Mouse (Mus musculus): ENCODE results near the gene Dusp8. TPM values are rescaled to one million over a fixed set of nuclear protein-coding genes. Genes with fewer than 3 reads are reported as not detected.
A peak's percentile ranks its signal among the peaks of the same experiment; 100 is the strongest.

Gene Dusp8
- total RNA-seq, 2 experiments from 2014 or later, result 16.8 to 17.3 TPM

GRCm38 (mm10) chr7:142050536-142050935, 45.1 kb downstream of the Dusp8 start:
- no peak for DNase-seq

DNA sequence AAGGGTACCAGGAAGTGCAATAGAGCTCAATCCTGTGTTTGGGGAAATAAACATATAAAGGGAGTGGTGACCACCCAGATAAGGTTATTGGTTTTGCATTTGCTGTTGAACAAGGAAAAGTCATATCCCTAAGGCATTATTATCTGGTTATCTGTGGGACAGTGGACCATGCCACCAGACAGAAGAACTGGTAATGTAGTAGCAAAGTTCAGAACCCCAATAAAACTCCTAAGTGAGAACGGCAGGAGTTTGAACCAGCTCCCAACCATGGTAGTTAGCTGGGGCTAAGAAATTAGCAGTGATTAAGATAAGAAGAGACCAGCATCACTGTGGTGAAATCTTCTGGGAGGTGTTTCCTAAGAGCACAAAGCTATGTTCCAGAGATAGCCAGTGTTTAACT, 49.7 kb downstream of the Dusp8 start:
- DNase-seq, result no peak

- DNase-seq, result no peak
Observed at GRCm38 (mm10) chr7:142045344-142045743, 50.3 kb downstream of the Dusp8 start.

- DNase-seq, result no peak
Observed at GRCm38 (mm10) chr7:142040756-142041155, 54.9 kb downstream of the Dusp8 start.

- peak; percentile 14 for DNase-seq
Observed at GRCm38 (mm10) chr7:142037553-142038170, 58.0 kb downstream of the Dusp8 start.

DNA sequence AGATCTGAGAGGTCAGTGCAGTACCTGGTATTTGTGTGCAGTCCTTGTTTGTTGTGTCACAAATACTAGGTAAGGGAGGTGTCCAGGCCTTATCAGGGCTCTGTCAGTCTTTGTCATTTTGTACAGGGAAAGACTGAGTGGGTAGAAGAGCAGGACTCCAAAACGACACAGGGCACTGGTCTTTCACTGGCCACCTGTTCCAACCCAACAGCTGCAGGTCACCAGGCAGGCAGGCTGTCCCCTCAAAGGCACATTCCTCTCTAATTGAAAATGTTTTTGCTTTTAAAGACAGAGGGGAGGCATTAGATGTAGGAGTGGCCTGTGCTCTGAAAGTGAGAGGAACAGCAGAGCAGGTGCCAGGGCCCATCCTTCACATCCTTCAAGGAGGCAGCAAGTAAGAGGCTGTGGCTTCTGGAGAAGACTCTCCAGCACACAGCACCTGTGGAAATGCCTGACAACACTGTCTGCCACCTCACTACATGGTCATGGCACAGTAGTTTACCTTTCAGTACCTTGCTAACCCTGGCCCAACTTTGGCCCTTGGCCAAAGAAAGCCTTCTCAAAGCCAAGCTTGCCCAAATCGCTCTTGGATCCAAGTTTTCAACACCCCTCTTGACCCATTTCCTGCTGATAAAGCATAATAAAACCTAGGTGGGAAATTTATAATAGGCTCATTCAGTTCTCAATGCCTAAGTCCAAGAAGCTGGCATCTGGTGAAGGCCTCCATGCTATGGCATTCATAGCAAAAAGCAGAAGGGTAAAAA, 60.4 kb downstream of the Dusp8 start:
- peak; percentile 18 for DNase-seq

- peak; percentile 48 for DNase-seq
Observed at GRCm38 (mm10) chr7:142034198-142034597, 61.4 kb downstream of the Dusp8 start.

- DNase-seq, result no peak
Observed at GRCm38 (mm10) chr7:142030073-142030472, 65.6 kb downstream of the Dusp8 start.

Other genes starting within 250 kb of the Dusp8 start
- gene Tollip, start 177.3 kb downstream of the Dusp8 start, total RNA-seq (2021), result 10 to 100 TPM; 28.9 to 29.3 TPM
- gene Brsk2, start 146.1 kb downstream of the Dusp8 start, total RNA-seq (2021), result 1 to 10 TPM in 1 of 2 experiments, under 1 TPM in 1; 0.85 to 1.1 TPM
- 10 to 100 TPM; 30.1 to 36.7 TPM for gene Mob2, start 34.8 kb downstream of the Dusp8 start, total RNA-seq (2021)
- gene Gm45618, start 24.9 kb upstream of the Dusp8 start, total RNA-seq (2021), result not detected
- not detected for gene Gm39115, start 40.2 kb upstream of the Dusp8 start, total RNA-seq (2021)
- gene Gm45337, start 48.8 kb upstream of the Dusp8 start, total RNA-seq (2021), result not detected
- not detected for gene Gm29735, start 61.3 kb upstream of the Dusp8 start, total RNA-seq (2021)
- gene Gm4553, start 69.9 kb upstream of the Dusp8 start, total RNA-seq (2021), result not detected
- not detected for gene Krtap5-2, start 80.2 kb upstream of the Dusp8 start, total RNA-seq (2021)
- not detected for gene Gm10153, start 94.5 kb upstream of the Dusp8 start, total RNA-seq (2021)
- gene Krtap5-3, start 105.5 kb upstream of the Dusp8 start, total RNA-seq (2021), result not detected
- gene Gm7579, start 116.0 kb upstream of the Dusp8 start, total RNA-seq (2021), result not detected
- not detected for gene Krtap5-5, start 134.1 kb upstream of the Dusp8 start, total RNA-seq (2021)
- gene Gm40460, start 145.2 kb upstream of the Dusp8 start, total RNA-seq (2021), result not detected
- gene Gm2431, start 162.5 kb upstream of the Dusp8 start, total RNA-seq (2021), result not detected
- gene Gm4559, start 178.5 kb upstream of the Dusp8 start, total RNA-seq (2021), result not detected
- gene Krtap5-1, start 201.3 kb upstream of the Dusp8 start, total RNA-seq (2021), result not detected
- gene Krtap5-4, start 207.7 kb upstream of the Dusp8 start, total RNA-seq (2021), result not detected

Measured in gastrocnemius, postnatal 10 days (tissue).